11 mouse cellular contexts compared by ENCODE assay signal in the genomic region with DNA sequence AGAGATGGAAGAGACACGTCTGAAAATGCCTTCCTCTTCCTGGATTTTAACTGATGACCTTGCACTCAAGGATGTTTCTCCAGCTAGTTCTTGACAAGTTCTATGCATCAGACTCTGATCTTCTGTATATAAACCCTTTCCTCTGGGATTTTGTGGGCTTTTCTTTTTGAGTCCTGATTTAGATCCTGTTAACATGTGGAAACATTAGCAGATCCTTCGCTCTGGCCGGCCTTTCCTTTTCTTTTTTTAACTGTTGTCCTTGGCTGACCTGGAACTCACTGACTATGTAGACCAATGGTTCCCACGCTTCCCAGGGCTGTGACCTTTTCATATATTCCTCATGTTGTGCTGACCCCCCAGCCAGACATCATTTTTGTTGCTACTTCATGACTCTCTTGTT. TPM values are rescaled to one million over a fixed set of nuclear protein-coding genes. Genes with fewer than 3 reads are reported as not detected.
DNase-seq lines count a peak whose midpoint lies in the region; ATAC-seq and TF ChIP-seq lines count a peak whose summit lies in the region.
"Had no signal": no experiment of that assay in that cellular context is flagged by ENCODE, and none has a peak within 500 bp of the region (broad histone marks: within the 10 kb centered on the region; RNA-seq: fewer than 3 reads in every experiment).

No protein-coding gene starts in this region.

- H3K27me3 ChIP-seq in kidney, embryonic 14.5 days (ENCODE audit: control insufficient read depth, insufficient read depth, low read length), result no peaks in the 10 kb centered on the region
- no peaks in the 10 kb centered on the region for H3K27me3 ChIP-seq in intestine, embryonic 16.5 days (replicated peaks; ENCODE audit: control insufficient read depth, insufficient read depth, low read length)
- H3K27me3 ChIP-seq in hindbrain, postnatal 0 days (ENCODE audit: insufficient read depth, low read length), result no peaks in the 10 kb centered on the region
- H3K27me3 ChIP-seq: hindbrain, embryonic 15.5 days had no signal

- H3K4me3 ChIP-seq in kidney, embryonic 14.5 days (ENCODE audit: low read length), result no peak overlapping the region
- no peak overlapping the region for H3K4me3 ChIP-seq in intestine, embryonic 16.5 days (ENCODE audit: low read length)
- no peak overlapping the region for H3K4me3 ChIP-seq in hindbrain, postnatal 0 days (ENCODE audit: low read length)
- H3K4me3 ChIP-seq: hindbrain, embryonic 15.5 days; midbrain, embryonic 10.5 days had no signal

- H3K4me1 ChIP-seq in kidney, embryonic 14.5 days (ENCODE audit: control insufficient read depth, insufficient read depth, low read length), result peaks cover 39% of the 10 kb centered on the region
- H3K4me1 ChIP-seq in intestine, embryonic 16.5 days (ENCODE audit: control insufficient read depth, insufficient read depth, low read length), result peaks cover 40% of the 10 kb centered on the region
- H3K4me1 ChIP-seq in hindbrain, postnatal 0 days (ENCODE audit: insufficient read depth, low read length), result peaks cover 8% of the 10 kb centered on the region; the same call in 1 of the 2 replicates

- no peak for TF ChIP-seq CTCF in brain, embryonic 14.5 days (IDR thresholded peaks at IDR 0.05; ENCODE audit: borderline replicate concordance, extremely low read depth, insufficient read depth, insufficient read length)
- no peak for TF ChIP-seq CTCF in hindbrain, postnatal 0 days (IDR thresholded peaks at IDR 0.05; ENCODE audit: low read depth)

- no peaks in the 10 kb centered on the region for H3K36me3 ChIP-seq in kidney, embryonic 14.5 days (ENCODE audit: control insufficient read depth, insufficient read depth, low read length)
- no peaks in the 10 kb centered on the region for H3K36me3 ChIP-seq in intestine, embryonic 16.5 days (ENCODE audit: control insufficient read depth, insufficient read depth, low read length)
- H3K36me3 ChIP-seq in hindbrain, postnatal 0 days (ENCODE audit: insufficient read depth, low read length), result no peaks in the 10 kb centered on the region
- H3K36me3 ChIP-seq: hindbrain, embryonic 15.5 days; midbrain, embryonic 10.5 days had no signal

- H3K27ac ChIP-seq in kidney, embryonic 14.5 days (ENCODE audit: low read depth, low read length), result peak overlapping the region; percentile 6; the same call in 1 of the 2 replicates
- peak overlapping the region; percentile 82 for H3K27ac ChIP-seq in intestine, embryonic 16.5 days (ENCODE audit: low read length)
- H3K27ac ChIP-seq in hindbrain, postnatal 0 days, result no peak overlapping the region
- H3K27ac ChIP-seq: midbrain, embryonic 10.5 days had no signal

- ATAC-seq in kidney, embryonic 14.5 days (ENCODE audit: low FRiP score, low TSS enrichment), result no peak
- ATAC-seq in intestine, embryonic 16.5 days, result no peak
- ATAC-seq in hindbrain, postnatal 0 days, result no peak

- no peak for DNase-seq in kidney, postnatal 25 days
- peak; percentile 15 for DNase-seq in brain, embryonic 14.5 days (ENCODE audit: low read depth)
- peak; percentile 37 to 48 for DNase-seq in heart, adult 9 months (ENCODE audit: low spot score in 2 of 2)
- no peak for DNase-seq in hindbrain, postnatal 0 days (ENCODE audit: low spot score)
- no peak for DNase-seq in thymus, adult 18-20 months
- DNase-seq: layer of hippocampus, adult 9-11 months; thymus, postnatal 14 days had no signal

- no peak overlapping the region for H3K4me2 ChIP-seq in kidney, embryonic 14.5 days (replicated peaks; ENCODE audit: low read depth, low read length)
- H3K4me2 ChIP-seq in intestine, embryonic 16.5 days (ENCODE audit: low read depth, low read length), result no peak overlapping the region
- H3K4me2 ChIP-seq in hindbrain, postnatal 0 days (ENCODE audit: low read depth, low read length), result no peak overlapping the region
- H3K4me2 ChIP-seq: hindbrain, embryonic 15.5 days had no signal

- no peaks in the 10 kb centered on the region for H3K9me3 ChIP-seq in kidney, embryonic 14.5 days (ENCODE audit: control insufficient read depth, low read length)
- no peaks in the 10 kb centered on the region for H3K9me3 ChIP-seq in intestine, embryonic 16.5 days (ENCODE audit: control insufficient read depth, low read length)
- no peaks in the 10 kb centered on the region for H3K9me3 ChIP-seq in hindbrain, postnatal 0 days (ENCODE audit: low read length)
- H3K9me3 ChIP-seq: hindbrain, embryonic 15.5 days; midbrain, embryonic 10.5 days had no signal

- H3K9ac ChIP-seq in kidney, embryonic 14.5 days (ENCODE audit: low read depth, low read length), result no peak overlapping the region
- no peak overlapping the region for H3K9ac ChIP-seq in intestine, embryonic 16.5 days (ENCODE audit: low read depth, low read length)
- H3K9ac ChIP-seq in hindbrain, postnatal 0 days (replicated peaks; ENCODE audit: low read length), result no peak overlapping the region
- H3K9ac ChIP-seq: hindbrain, embryonic 15.5 days had no signal

- WGBS in kidney, embryonic 14.5 days, result 44% methylated on average over 4 of the region's 4 CpGs
- 45% methylated on average over 4 of the region's 4 CpGs for WGBS in intestine, embryonic 16.5 days
- WGBS in hindbrain, postnatal 0 days, result 78% methylated on average over 4 of the region's 4 CpGs

- TF ChIP-seq POLR2A in brain, embryonic 14.5 days (IDR thresholded peaks at IDR 0.05; ENCODE audit: borderline replicate concordance, extremely low read depth, insufficient read depth, insufficient read length, poor library complexity, severe bottlenecking), result no peak

RNA-seq across cellular contexts. Expression of a gene that starts 45.4 kb away (rescaled TPM):
- 34.1 and 54.3 TPM in 2 replicates for polyA plus RNA-seq in kidney, embryonic 14.5 days (2014; fragmentation: Nextera tagmentation; extraction: Ambion mirVana)
- polyA plus RNA-seq in brain, embryonic 14.5 days (2012; rRNA removed), result 26.0 and 32.5 TPM in 2 replicates
- polyA plus RNA-seq in intestine, embryonic 16.5 days (2015; fragmentation: Nextera tagmentation; extraction: Ambion mirVana), result 51.5 and 63.1 TPM in 2 replicates
- total RNA-seq in hindbrain, postnatal 0 days (2014; rRNA removed), result 28.9 and 34.3 TPM in 2 replicates
- polyA plus RNA-seq in hindbrain, postnatal 0 days (2015; fragmentation: Nextera tagmentation; extraction: Ambion mirVana), result 19.2 and 21.5 TPM in 2 replicates

Comparison
In these comparisons a context has a peak if more than half of its experiments do, and no peak if none do; other contexts are left out.
1. DNase-seq: peak in brain, embryonic 14.5 days (single experiment) and heart, adult 9 months (2 of 2); none in kidney, postnatal 25 days (0 of 2), hindbrain, postnatal 0 days (single experiment) and thymus, adult 18-20 months (0 of 2).